Mouse (Mus musculus) stomach, postnatal 0 days (tissue): ENCODE data around the gene Als2. TPM values are rescaled to one million over a fixed set of nuclear protein-coding genes. Genes with fewer than 3 reads are reported as not detected.
A peak's percentile ranks its signal among the peaks of the same experiment; 100 is the strongest.

ENCODE experiments used
- ATAC-seq: fragments of 200-750 bp; cut with Nextera tagmentation; 2 replicates; pipeline ENCODE4 v1.8.0; 2017; ENCODE audit not compliant: low FRiP score, low TSS enrichment
- DNase-seq: peaks from one replicate; pipeline ENCODE4 v3.0.0-alpha.2; 2016; ENCODE audit warnings: low spot score
- H3K27ac ChIP-seq: fragments of 300-500 bp; sonication (generic); replicated peaks from 2 replicates; pipeline ENCODE4 v1.5.1; 2014; ENCODE audit warnings: mild to moderate bottlenecking, control low read depth
- H3K27me3 ChIP-seq: fragments of 300-500 bp; sonication (generic); 2 replicates; pipeline ENCODE4 v1.6.1; 2014; ENCODE audit warnings: low read length; ENCODE audit not compliant: control insufficient read depth, insufficient read depth
- H3K36me3 ChIP-seq: fragments of 300-500 bp; sonication (generic); 2 replicates; pipeline ENCODE4 v1.6.1; 2014; ENCODE audit warnings: low read length, mixed read lengths; ENCODE audit not compliant: control insufficient read depth, insufficient read depth
- H3K4me1 ChIP-seq: fragments of 300-500 bp; sonication (generic); replicated peaks from 2 replicates; pipeline ENCODE4 v1.6.1; 2014; ENCODE audit warnings: antibody characterized with exemption; ENCODE audit not compliant: control insufficient read depth, insufficient read depth
- H3K4me2 ChIP-seq: fragments of 300-500 bp; sonication (generic); replicated peaks from 2 replicates; pipeline ENCODE4 v1.6.1; 2014; ENCODE audit warnings: low read depth, mild to moderate bottlenecking, control low read depth, moderate library complexity
- H3K4me3 ChIP-seq: fragments of 300-500 bp; sonication (generic); 2 replicates; pipeline ENCODE4 v1.5.1; 2014; ENCODE audit warnings: low read depth, low read length, control low read depth
- H3K9ac ChIP-seq: fragments of 300-500 bp; sonication (generic); 2 replicates; pipeline ENCODE4 v1.6.1; 2014; ENCODE audit warnings: mild to moderate bottlenecking, low read length, control low read depth, mixed read lengths
- H3K9me3 ChIP-seq: fragments of 300-500 bp; sonication (generic); 2 replicates; pipeline ENCODE4 v1.6.1; 2016; ENCODE audit warnings: low read length; ENCODE audit not compliant: control insufficient read depth
- CTCF ChIP-seq: IDR thresholded peaks from 2 replicates; pipeline ENCODE4 v1.5.1; 2016; ENCODE audit warnings: antibody characterized with exemption, low read depth, mild to moderate bottlenecking, moderate library complexity
- EP300 ChIP-seq: optimal IDR thresholded peaks from 2 replicates; pipeline ENCODE3; 2016; ENCODE audit warnings: antibody characterized with exemption
- WGBS: fragments of 180-500 bp; shearing (Covaris S2); extraction: QIAGEN DNeasy Blood & Tissue Kit; methylation state at CpG from one replicate; pipeline ENCODE4 v1.1.7; 2014; 5-methylcytosine and 5-hydroxymethylcytosine counted together
- polyA plus RNA-seq: library from polyadenylated mRNA; unstranded; fragments of >200 nt; fragmentation: Nextera tagmentation; extraction: Ambion mirVana; gene quantifications from 2 replicates; pipeline ENCODE4 v1.2.1, GENCODE M21; 2015

Als2 gene
- polyA plus RNA-seq, 1 experiment from 2014 or later = 3.4 TPM

- no peaks in the 10 kb centered on the region for H3K27me3 ChIP-seq
- no peak for ATAC-seq
- no peaks in the 10 kb centered on the region for H3K9me3 ChIP-seq
- TF ChIP-seq CTCF = 0 out of 2 replicates have a peak, but pooled peaks have one; percentile 22
- no peak for TF ChIP-seq EP300
- no peak overlapping the region for H3K4me2 ChIP-seq
- H3K4me3 ChIP-seq = no peak overlapping the region
- no peaks in the 10 kb centered on the region for H3K36me3 ChIP-seq
- 72% methylated on average over 5 of the region's 5 CpGs for WGBS
- no peak for DNase-seq
- H3K9ac ChIP-seq = no peak overlapping the region
- H3K27ac ChIP-seq = no peak overlapping the region
- H3K4me1 ChIP-seq = no peaks in the 10 kb centered on the region
These were observed 86.5 kb downstream of the Als2 start for GRCm38 (mm10) chr1:59150542-59150941.

- Histone ChIP-seq H3K27me3 (no peaks in the 10 kb centered on the region), H3K4me3 (no peak overlapping the region), H3K36me3 (no peaks in the 10 kb centered on the region), H3K4me1 (no peaks in the 10 kb centered on the region), H3K9ac (no peak overlapping the region), H3K9me3 (no peaks in the 10 kb centered on the region), H3K4me2 (no peak overlapping the region), H3K27ac (no peak overlapping the region)
- TF ChIP-seq EP300 (no peak), CTCF (peak; percentile 68)
- WGBS = 74% methylated on average over 10 of the region's 10 CpGs
- DNase-seq = peak; percentile 33
- ATAC-seq = no peak
These were observed 92.5 kb downstream of the Als2 start for GRCm38 (mm10) chr1:59144543-59144942.

DNA sequence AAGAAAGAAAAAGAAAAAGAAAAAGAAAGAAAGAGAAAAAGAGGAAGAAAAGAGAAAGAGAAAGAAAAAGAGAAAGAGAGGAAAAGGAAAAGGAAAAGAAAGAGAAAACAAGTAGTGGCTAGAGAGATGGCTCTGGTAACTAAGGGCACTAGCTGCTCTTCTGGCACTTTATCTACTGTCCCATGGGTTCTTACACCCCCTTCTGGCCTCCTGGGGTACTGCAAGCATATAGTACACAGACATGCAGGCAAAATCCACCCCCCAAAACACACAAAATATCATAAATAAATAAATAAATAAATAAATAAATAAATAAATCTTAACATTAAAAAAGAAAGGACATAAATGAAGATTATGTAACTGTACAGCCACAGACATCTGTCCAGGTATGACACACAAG lies 94.2 kb downstream of the Als2 start:
- no peaks in the 10 kb centered on the region for H3K36me3 ChIP-seq
- TF ChIP-seq EP300 (no peak), CTCF (peak; percentile 83)
- H3K4me2 ChIP-seq = no peak overlapping the region
- H3K9me3 ChIP-seq = no peaks in the 10 kb centered on the region
- H3K4me3 ChIP-seq = no peak overlapping the region
- no peak overlapping the region for H3K27ac ChIP-seq
- no peaks in the 10 kb centered on the region for H3K27me3 ChIP-seq
- ATAC-seq (no peak), DNase-seq (peak; percentile 69)
- H3K4me1 ChIP-seq = no peaks in the 10 kb centered on the region
- no peak overlapping the region for H3K9ac ChIP-seq

DNA sequence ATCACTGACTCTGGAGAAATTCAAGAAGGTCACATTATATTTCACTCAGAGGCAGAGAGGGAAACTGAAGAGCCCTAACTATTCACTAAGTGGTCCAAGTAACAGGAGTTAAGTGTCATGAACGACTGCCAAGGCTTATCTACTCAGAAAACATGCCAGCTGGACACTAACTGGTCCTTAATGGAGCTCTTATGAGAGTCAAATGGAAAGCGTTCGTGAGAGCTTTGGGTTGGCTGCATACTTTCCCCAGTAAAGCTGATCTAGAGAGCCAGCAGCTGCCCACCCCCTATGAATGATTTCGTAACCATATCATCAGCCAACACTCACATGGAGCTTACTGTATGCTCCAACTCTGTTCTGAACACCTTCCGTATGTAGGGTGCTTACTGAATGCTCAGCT lies 102.6 kb downstream of the Als2 start:
- DNase-seq (no peak), ATAC-seq (no peak)
- H3K9me3 ChIP-seq = no peaks in the 10 kb centered on the region
- no peak overlapping the region for H3K9ac ChIP-seq
- no peak overlapping the region for H3K27ac ChIP-seq
- no peak overlapping the region for H3K4me3 ChIP-seq
- no peak overlapping the region for H3K4me2 ChIP-seq
- H3K36me3 ChIP-seq = no peaks in the 10 kb centered on the region
- 53% methylated on average over 5 of the region's 5 CpGs for WGBS
- no peaks in the 10 kb centered on the region for H3K27me3 ChIP-seq
- no peaks in the 10 kb centered on the region for H3K4me1 ChIP-seq
- TF ChIP-seq CTCF (no peak), EP300 (no peak)

GRCm38 (mm10) chr1:59128879-59129278 lies 108.2 kb downstream of the Als2 start:
- Histone ChIP-seq H3K36me3 (no peaks in the 10 kb centered on the region), H3K27me3 (no peaks in the 10 kb centered on the region), H3K27ac (no peak overlapping the region), H3K4me3 (no peak overlapping the region), H3K9ac (no peak overlapping the region), H3K4me2 (no peak overlapping the region), H3K4me1 (no peaks in the 10 kb centered on the region), H3K9me3 (no peaks in the 10 kb centered on the region)
- WGBS = 61% methylated on average over 7 of the region's 7 CpGs
- TF ChIP-seq EP300 = no peak
- no peak for ATAC-seq
- DNase-seq = no peak

GRCm38 (mm10) chr1:59125558-59125957 lies 111.5 kb downstream of the Als2 start:
- Histone ChIP-seq H3K4me1 (no peaks in the 10 kb centered on the region; the same call in 1 of the 2 replicates), H3K9me3 (no peaks in the 10 kb centered on the region), H3K9ac (no peak overlapping the region), H3K36me3 (no peaks in the 10 kb centered on the region), H3K27me3 (no peaks in the 10 kb centered on the region), H3K27ac (no peak overlapping the region), H3K4me2 (no peak overlapping the region), H3K4me3 (no peak overlapping the region)
- TF ChIP-seq CTCF (no peak), EP300 (no peak)
- 57% methylated on average over 5 of the region's 5 CpGs for WGBS
- DNase-seq (no peak), ATAC-seq (no peak)
